Mouse (Mus musculus) G1E (cell line): ENCODE data around the gene Eddm3b.

Experiments used
- CTCF ChIP-seq: IDR thresholded peaks from 2 replicates; pipeline ENCODE4 v1.5.1; 2012; ENCODE audit warnings: low read depth, low read length, inconsistent platforms, mixed read lengths
- GATA1 ChIP-seq: IDR thresholded peaks from 2 replicates; pipeline ENCODE4 v1.6.1; 2012; ENCODE audit warnings: borderline replicate concordance, low read length, inconsistent platforms, mixed read lengths
- POLR2AphosphoS5 ChIP-seq: IDR thresholded peaks from 2 replicates; pipeline ENCODE4 v1.6.1; 2012; ENCODE audit warnings: low read depth, low read length, inconsistent platforms; ENCODE audit not compliant: insufficient replicate concordance

DNA sequence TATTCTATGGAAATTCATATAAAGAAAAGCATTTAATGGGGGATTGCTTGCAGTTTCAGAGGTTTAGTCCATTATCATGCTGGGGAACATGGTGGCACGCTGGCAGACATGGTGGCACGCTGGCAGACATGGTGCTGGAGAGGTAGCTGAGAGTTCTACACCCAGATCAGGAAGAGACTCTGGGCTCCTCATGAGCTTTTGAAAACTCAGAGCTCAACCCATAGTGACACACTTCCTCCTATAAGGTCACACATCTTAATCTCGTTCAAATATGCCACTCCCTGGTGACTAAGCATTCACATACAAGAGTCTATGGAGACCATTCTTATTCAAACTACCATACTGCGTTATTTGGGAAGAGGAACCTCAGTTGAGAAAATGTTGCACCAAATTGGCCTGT, 18.1 kb downstream of the Eddm3b start:
- no peak for TF ChIP-seq CTCF
- no peak for TF ChIP-seq GATA1
- no peak for TF ChIP-seq POLR2AphosphoS5
